Mouse (Mus musculus) megakaryocyte, adult 5-6 weeks (primary cell): ENCODE measurements at regions not wholly inside any gene's neighbourhood (a gene's known extent, or its start where the extent isn't known, plus 50 kb on each side); places are given as distances from the start of the nearest gene placed in this dataset.

Source experiments
- ATAC-seq: 2 replicates; pipeline ENCODE4 v1.8.0; 2016; ENCODE audit warnings: mild to moderate bottlenecking, inconsistent platforms; ENCODE audit not compliant: poor library complexity, severe bottlenecking

GRCm38 (mm10) chr4:34226089-34226840, 176.3 kb upstream of the Spaca1 start:
- no peak for ATAC-seq

- no peak for ATAC-seq
Measured at GRCm38 (mm10) chr4:34226886-34227285, 176.9 kb upstream of the Spaca1 start.

GRCm38 (mm10) chr4:34227611-34228010, 177.6 kb upstream of the Spaca1 start:
- ATAC-seq, result no peak

GRCm38 (mm10) chr4:34231270-34231669, 181.3 kb upstream of the Spaca1 start:
- peak; percentile 43; the same call in 1 of the 2 replicates for ATAC-seq

GRCm38 (mm10) chr4:34234204-34234603, 184.2 kb upstream of the Spaca1 start:
- ATAC-seq, result no peak

- ATAC-seq, result no peak
Measured at GRCm38 (mm10) chr4:34234645-34235044, 184.7 kb upstream of the Spaca1 start.

- no peak for ATAC-seq
Measured at GRCm38 (mm10) chr4:34237791-34238190, 187.8 kb upstream of the Spaca1 start.

GRCm38 (mm10) chr4:34239624-34240023, 189.6 kb upstream of the Spaca1 start:
- no peak for ATAC-seq

GRCm38 (mm10) chr4:34241060-34241571, 191.1 kb upstream of the Spaca1 start:
- ATAC-seq, result no peak

- no peak for ATAC-seq
Measured at GRCm38 (mm10) chr4:34241673-34242072, 191.7 kb upstream of the Spaca1 start.

GRCm38 (mm10) chr4:34259444-34259843, 209.5 kb upstream of the Spaca1 start:
- ATAC-seq, result no peak

- no peak for ATAC-seq
Measured at GRCm38 (mm10) chr4:34260468-34260867, 210.5 kb upstream of the Spaca1 start.

- ATAC-seq, result no peak
Measured at GRCm38 (mm10) chr4:34261809-34262208, 211.8 kb upstream of the Spaca1 start.

GRCm38 (mm10) chr4:34264431-34264830, 214.4 kb upstream of the Spaca1 start:
- no peak for ATAC-seq

- ATAC-seq, result no peak
Measured at GRCm38 (mm10) chr4:34274316-34274715, 224.3 kb upstream of the Spaca1 start.

GRCm38 (mm10) chr4:34275372-34275771, 225.4 kb upstream of the Spaca1 start:
- no peak for ATAC-seq

- no peak for ATAC-seq
Measured at GRCm38 (mm10) chr4:34302504-34303108, 248.1 kb upstream of the Akirin2 start.

GRCm38 (mm10) chr4:34308921-34309563, 241.7 kb upstream of the Akirin2 start:
- no peak for ATAC-seq

- ATAC-seq, result no peak
Measured at GRCm38 (mm10) chr4:34310061-34310642, 240.6 kb upstream of the Akirin2 start.

- no peak for ATAC-seq
Measured at GRCm38 (mm10) chr4:34315848-34316247, 234.9 kb upstream of the Akirin2 start.

GRCm38 (mm10) chr4:34322841-34323240, 227.9 kb upstream of the Akirin2 start:
- no peak for ATAC-seq
